Mouse (Mus musculus) heart, adult 18-20 months (tissue): Measurements from ENCODE around the gene Ptprn2. TPM values are rescaled to one million over a fixed set of nuclear protein-coding genes. Genes with fewer than 3 reads are reported as not detected.

Source experiments
- DNase-seq, 2 experiments: peaks; one replicate each; pipeline ENCODE4 v3.0.0; 2021 to 2022; ENCODE audit warnings: mixed read lengths in 1 of 2
- total RNA-seq, 2 experiments: library from RNA; stranded (reverse); gene quantifications; 2 replicates each; pipeline ENCODE4 v1.2.3; 2021

The Ptprn2 gene
- total RNA-seq, 2 experiments from 2014 or later = 0.07 to 0.18 TPM

- DNase-seq = no peak
Measured at GRCm38 (mm10) chr12:117230282-117230681, 744.8 kb downstream of the Ptprn2 start.

- no peak for DNase-seq
Measured at GRCm38 (mm10) chr12:117231850-117232249, 746.3 kb downstream of the Ptprn2 start.

- no peak for DNase-seq
Measured at GRCm38 (mm10) chr12:117235114-117235513, 749.6 kb downstream of the Ptprn2 start.

- DNase-seq = no peak
Measured at GRCm38 (mm10) chr12:117236020-117236734, 750.7 kb downstream of the Ptprn2 start.

GRCm38 (mm10) chr12:117236981-117237380, 751.5 kb downstream of the Ptprn2 start:
- no peak for DNase-seq

GRCm38 (mm10) chr12:117239927-117240715, 754.6 kb downstream of the Ptprn2 start:
- DNase-seq = peak; percentile 5 to 7

GRCm38 (mm10) chr12:117242181-117242580, 756.7 kb downstream of the Ptprn2 start:
- DNase-seq = peak; percentile 49 to 68

GRCm38 (mm10) chr12:117245885-117246478, 760.5 kb downstream of the Ptprn2 start:
- DNase-seq = no peak

GRCm38 (mm10) chr12:117250465-117250864, 764.9 kb downstream of the Ptprn2 start:
- no peak for DNase-seq

- DNase-seq = no peak
Measured at GRCm38 (mm10) chr12:117251663-117252425, 766.3 kb downstream of the Ptprn2 start.

GRCm38 (mm10) chr12:117252426-117252779, 766.9 kb downstream of the Ptprn2 start:
- DNase-seq = no peak

GRCm38 (mm10) chr12:117254356-117254755, 768.8 kb downstream of the Ptprn2 start:
- DNase-seq = no peak

GRCm38 (mm10) chr12:117255325-117255724, 769.8 kb downstream of the Ptprn2 start:
- DNase-seq = no peak

GRCm38 (mm10) chr12:117255776-117256342, 770.3 kb downstream of the Ptprn2 start:
- DNase-seq = no peak

GRCm38 (mm10) chr12:117256849-117257204, 771.3 kb downstream of the Ptprn2 start:
- no peak for DNase-seq

GRCm38 (mm10) chr12:117257205-117257920, 771.8 kb downstream of the Ptprn2 start:
- DNase-seq = no peak

- no peak for DNase-seq
Measured at GRCm38 (mm10) chr12:117257921-117258497, 772.5 kb downstream of the Ptprn2 start.

GRCm38 (mm10) chr12:117260391-117261164, 775.1 kb downstream of the Ptprn2 start:
- no peak for DNase-seq

- DNase-seq = no peak
Measured at GRCm38 (mm10) chr12:117261165-117261440, 775.6 kb downstream of the Ptprn2 start.

- no peak for DNase-seq
Measured at GRCm38 (mm10) chr12:117262003-117262402, 776.5 kb downstream of the Ptprn2 start.
